Mouse (Mus musculus) testis, adult 2 months (tissue): ENCODE results near the gene Brwd1.

Experiments used
- CTCF ChIP-seq: fragments of 200-500 bp; IDR thresholded peaks from 2 replicates; pipeline ENCODE4 v1.5.1; 2012; ENCODE audit warnings: low read depth, mild to moderate bottlenecking, inconsistent platforms, low read length, moderate library complexity; ENCODE audit not compliant: control insufficient read depth, insufficient read depth, insufficient replicate concordance
- POLR2A ChIP-seq: fragments of 200-500 bp; IDR thresholded peaks from 2 replicates; pipeline ENCODE4 v1.6.1; 2012; ENCODE audit warnings: low read depth, mild to moderate bottlenecking, inconsistent platforms, low read length, moderate library complexity; ENCODE audit not compliant: control insufficient read depth

GRCm38 (mm10) chr16:95951471-95951870 lies 130.9 kb downstream of the Brwd1 start:
- TF ChIP-seq CTCF = no peak
- TF ChIP-seq POLR2A = no peak
